9 mouse cellular contexts compared by ENCODE assay signal in genomic region chr2:84882606-84883005, GRCm38 (mm10). TPM values are rescaled to one million over a fixed set of nuclear protein-coding genes. Genes with fewer than 3 reads are reported as not detected.
DNase-seq lines count a peak whose midpoint lies in the region; ATAC-seq and TF ChIP-seq lines count a peak whose summit lies in the region.
"Had no signal": no experiment of that assay in that cellular context is flagged by ENCODE, and none has a peak within 500 bp of the region (broad histone marks: within the 10 kb centered on the region; RNA-seq: fewer than 3 reads in every experiment).

No protein-coding gene starts in this region.

- H3K4me3 ChIP-seq in kidney, postnatal 0 days (replicated peaks; ENCODE audit: low read depth, low read length) = 0 out of 2 replicates have a peak overlapping the region, but pooled peaks have one; percentile 8
- no peak overlapping the region for H3K4me3 ChIP-seq in forebrain, embryonic 11.5 days (ENCODE audit: low read depth, low read length)
- peak overlapping the region; percentile 22; the same call in 1 of the 2 replicates for H3K4me3 ChIP-seq in limb, embryonic 13.5 days
- no peak overlapping the region for H3K4me3 ChIP-seq in neural tube, embryonic 14.5 days (ENCODE audit: low read depth, low read length)

- TF ChIP-seq CTCF in kidney, postnatal 0 days (IDR thresholded peaks at IDR 0.05; ENCODE audit: low read depth) = no peak

- ATAC-seq in kidney, postnatal 0 days (replicated peaks; ENCODE audit: low FRiP score, low read depth) = peak; percentile 3; the same call in 1 of the 2 replicates
- ATAC-seq in forebrain, embryonic 11.5 days (replicated peaks; ENCODE audit: low FRiP score) = no peak
- ATAC-seq in limb, embryonic 13.5 days (ENCODE audit: low FRiP score, low read depth) = no peak
- no peak for ATAC-seq in neural tube, embryonic 14.5 days (ENCODE audit: low read depth)

- no peak overlapping the region for H3K9ac ChIP-seq in kidney, postnatal 0 days (ENCODE audit: low read depth, low read length)
- no peak overlapping the region for H3K9ac ChIP-seq in forebrain, embryonic 11.5 days (ENCODE audit: low read length)
- H3K9ac ChIP-seq in limb, embryonic 13.5 days = 0 out of 2 replicates have a peak overlapping the region, but pooled peaks have one; percentile 20
- H3K9ac ChIP-seq in neural tube, embryonic 14.5 days (replicated peaks; ENCODE audit: low read depth, low read length) = no peak overlapping the region

- peaks cover 9% of the 10 kb centered on the region; the same call in 1 of the 2 replicates for H3K4me1 ChIP-seq in kidney, postnatal 0 days (replicated peaks; ENCODE audit: insufficient read depth, low read length)
- peaks cover 9% of the 10 kb centered on the region; the same call in 1 of the 2 replicates for H3K4me1 ChIP-seq in forebrain, embryonic 11.5 days (replicated peaks; ENCODE audit: control insufficient read depth, insufficient read depth, low read length)
- peaks cover 32% of the 10 kb centered on the region for H3K4me1 ChIP-seq in limb, embryonic 13.5 days
- H3K4me1 ChIP-seq in neural tube, embryonic 14.5 days (ENCODE audit: control insufficient read depth, insufficient read depth, low read length) = peaks cover 7% of the 10 kb centered on the region

- no peak overlapping the region for H3K27ac ChIP-seq in kidney, postnatal 0 days
- H3K27ac ChIP-seq in forebrain, embryonic 11.5 days (ENCODE audit: low read depth, low read length) = no peak overlapping the region
- H3K27ac ChIP-seq in limb, embryonic 13.5 days = no peak overlapping the region
- H3K27ac ChIP-seq in neural tube, embryonic 14.5 days (ENCODE audit: low read depth, low read length) = no peak overlapping the region

- WGBS in kidney, postnatal 0 days = 8% methylated on average over 23 of the region's 23 CpGs
- WGBS in forebrain, embryonic 11.5 days = 14% methylated on average over 23 of the region's 23 CpGs
- 4% methylated on average over 23 of the region's 23 CpGs for WGBS in limb, embryonic 13.5 days
- WGBS in neural tube, embryonic 14.5 days = 12% methylated on average over 23 of the region's 23 CpGs

- peak overlapping the region; percentile 45 for H3K4me2 ChIP-seq in kidney, postnatal 0 days (ENCODE audit: low read length)
- H3K4me2 ChIP-seq in forebrain, embryonic 11.5 days (ENCODE audit: low read depth, low read length, severe bottlenecking) = no peak overlapping the region; the same call in 1 of the 2 replicates
- H3K4me2 ChIP-seq in limb, embryonic 13.5 days (replicated peaks) = peak overlapping the region; percentile 45
- peak overlapping the region; percentile 28 for H3K4me2 ChIP-seq in neural tube, embryonic 14.5 days (ENCODE audit: low read depth, low read length)

- H3K36me3 ChIP-seq in kidney, postnatal 0 days (ENCODE audit: insufficient read depth, low read length) = no peaks in the 10 kb centered on the region
- no peaks in the 10 kb centered on the region for H3K36me3 ChIP-seq in forebrain, embryonic 11.5 days (ENCODE audit: control insufficient read depth, insufficient read depth, low read length)
- H3K36me3 ChIP-seq in limb, embryonic 13.5 days = no peaks in the 10 kb centered on the region
- no peaks in the 10 kb centered on the region for H3K36me3 ChIP-seq in neural tube, embryonic 14.5 days (ENCODE audit: control insufficient read depth, insufficient read depth, low read length)

- peak; percentile 44 for DNase-seq in kidney, postnatal 0 days (ENCODE audit: low spot score)
- DNase-seq in kidney, adult 18-20 months = no peak
- DNase-seq in forebrain, embryonic 11.5 days (ENCODE audit: low spot score) = peak; percentile 52
- DNase-seq in heart, postnatal 4 days = peak; percentile 46
- no peak for DNase-seq in spleen, postnatal 36 days (ENCODE audit: low spot score in 2 of 2)
- no peak for DNase-seq in thymus, postnatal 36 days

- H3K9me3 ChIP-seq in kidney, postnatal 0 days (replicated peaks; ENCODE audit: low read length) = no peaks in the 10 kb centered on the region
- H3K9me3 ChIP-seq in forebrain, embryonic 11.5 days (ENCODE audit: control insufficient read depth, low read length) = no peaks in the 10 kb centered on the region
- no peaks in the 10 kb centered on the region for H3K9me3 ChIP-seq in limb, embryonic 13.5 days
- H3K9me3 ChIP-seq in neural tube, embryonic 14.5 days (ENCODE audit: control insufficient read depth, low read length) = no peaks in the 10 kb centered on the region

- peaks cover 34% of the 10 kb centered on the region for H3K27me3 ChIP-seq in kidney, postnatal 0 days (ENCODE audit: insufficient read depth, low read length)
- peaks cover 50% of the 10 kb centered on the region for H3K27me3 ChIP-seq in forebrain, embryonic 11.5 days (ENCODE audit: control insufficient read depth, insufficient read depth, low read length)
- H3K27me3 ChIP-seq in limb, embryonic 13.5 days = peaks cover 84% of the 10 kb centered on the region
- H3K27me3 ChIP-seq in neural tube, embryonic 14.5 days (ENCODE audit: control insufficient read depth, insufficient read depth, low read length) = peaks cover 31% of the 10 kb centered on the region

RNA-seq across cellular contexts. Expression of gene Rtn4rl2, which starts 3.9 kb away (rescaled TPM):
- polyA plus RNA-seq in kidney, postnatal 0 days (2015; fragmentation: Nextera tagmentation; extraction: Ambion mirVana) = 1.1 and 1.3 TPM in 2 replicates
- 5.2 and 6.5 TPM in 2 replicates for polyA plus RNA-seq in forebrain, embryonic 11.5 days (2014; fragmentation: Nextera tagmentation; extraction: Ambion mirVana)
- total RNA-seq in heart, postnatal 4 days (2021) = 1 to 10 TPM; 3.2 to 4.1 TPM
- polyA plus RNA-seq in limb, embryonic 13.5 days (2015; fragmentation: Nextera tagmentation; extraction: Ambion mirVana) = 0.65 and 1.1 TPM in 2 replicates
- polyA plus RNA-seq in neural tube, embryonic 14.5 days (2014; fragmentation: Nextera tagmentation; extraction: Ambion mirVana) = 1.8 and 4.9 TPM in 2 replicates
- total RNA-seq: CH12.LX had no signal

RNA-seq across cellular contexts. Expression of gene Slc43a1, which starts 44.0 kb away (rescaled TPM):
- 8.3 and 8.5 TPM in 2 replicates for polyA plus RNA-seq in kidney, postnatal 0 days (2015; fragmentation: Nextera tagmentation; extraction: Ambion mirVana)
- 22.0 and 27.5 TPM in 2 replicates for polyA plus RNA-seq in forebrain, embryonic 11.5 days (2014; fragmentation: Nextera tagmentation; extraction: Ambion mirVana)
- 1 to 10 TPM; 2.1 to 2.7 TPM for total RNA-seq in heart, postnatal 4 days (2021)
- 16.8 and 18.9 TPM in 2 replicates for polyA plus RNA-seq in limb, embryonic 13.5 days (2015; fragmentation: Nextera tagmentation; extraction: Ambion mirVana)
- polyA plus RNA-seq in neural tube, embryonic 14.5 days (2014; fragmentation: Nextera tagmentation; extraction: Ambion mirVana) = 0.63 and 1.8 TPM in 2 replicates

RNA-seq across cellular contexts. Expression of gene Slc43a3, which starts 53.8 kb away (rescaled TPM):
- polyA plus RNA-seq in kidney, postnatal 0 days (2015; fragmentation: Nextera tagmentation; extraction: Ambion mirVana) = 36.7 and 41.4 TPM in 2 replicates
- 18.0 and 18.2 TPM in 2 replicates for polyA plus RNA-seq in forebrain, embryonic 11.5 days (2014; fragmentation: Nextera tagmentation; extraction: Ambion mirVana)
- 10 to 100 TPM; 44.1 to 52.6 TPM for total RNA-seq in heart, postnatal 4 days (2021)
- 32.8 and 37.4 TPM in 2 replicates for polyA plus RNA-seq in limb, embryonic 13.5 days (2015; fragmentation: Nextera tagmentation; extraction: Ambion mirVana)
- polyA plus RNA-seq in neural tube, embryonic 14.5 days (2014; fragmentation: Nextera tagmentation; extraction: Ambion mirVana) = 2.5 and 7.1 TPM in 2 replicates

RNA-seq across cellular contexts. Expression of gene Timm10, which starts 55.8 kb away (rescaled TPM):
- polyA plus RNA-seq in kidney, postnatal 0 days (2015; fragmentation: Nextera tagmentation; extraction: Ambion mirVana) = 63.6 and 71.1 TPM in 2 replicates
- 43.0 and 43.4 TPM in 2 replicates for polyA plus RNA-seq in forebrain, embryonic 11.5 days (2014; fragmentation: Nextera tagmentation; extraction: Ambion mirVana)
- 100 to 1,000 TPM; 107 to 126 TPM for total RNA-seq in heart, postnatal 4 days (2021)
- 47.8 and 51.3 TPM in 2 replicates for polyA plus RNA-seq in limb, embryonic 13.5 days (2015; fragmentation: Nextera tagmentation; extraction: Ambion mirVana)
- polyA plus RNA-seq in neural tube, embryonic 14.5 days (2014; fragmentation: Nextera tagmentation; extraction: Ambion mirVana) = 63.8 and 89.4 TPM in 2 replicates

Comparison
In these comparisons a context has a peak if more than half of its experiments do, and no peak if none do; other contexts are left out.
1. DNase-seq: peak in kidney, postnatal 0 days (single experiment), forebrain, embryonic 11.5 days (single experiment) and heart, postnatal 4 days (single experiment); none in kidney, adult 18-20 months (single experiment), spleen, postnatal 36 days (0 of 2) and thymus, postnatal 36 days (0 of 2).
2. H3K4me3 ChIP-seq: peak in kidney, postnatal 0 days (single experiment) and limb, embryonic 13.5 days (single experiment); none in forebrain, embryonic 11.5 days (single experiment) and neural tube, embryonic 14.5 days (single experiment).